Mouse (Mus musculus) intestine, postnatal 0 days (tissue): Measurements from ENCODE around the gene Platr17. TPM values are rescaled to one million over a fixed set of nuclear protein-coding genes. Genes with fewer than 3 reads are reported as not detected.

Source experiments
- ATAC-seq: fragments of 200-750 bp; cut with Nextera tagmentation; 2 replicates; pipeline ENCODE4 v1.8.0; 2017; ENCODE audit warnings: mild to moderate bottlenecking, moderate TSS enrichment, moderate library complexity
- H3K27ac ChIP-seq: fragments of 300-500 bp; sonication (generic); 2 replicates; pipeline ENCODE4 v1.5.1; 2014; ENCODE audit warnings: mild to moderate bottlenecking, low read depth, low read length, moderate library complexity
- H3K27me3 ChIP-seq: fragments of 300-500 bp; sonication (generic); replicated peaks from 2 replicates; pipeline ENCODE4 v1.6.1; 2014; ENCODE audit warnings: low read length, mixed read lengths; ENCODE audit not compliant: control insufficient read depth, insufficient read depth
- H3K36me3 ChIP-seq: fragments of 300-500 bp; sonication (generic); 2 replicates; pipeline ENCODE4 v1.6.1; 2014; ENCODE audit warnings: mild to moderate bottlenecking, moderate library complexity; ENCODE audit not compliant: control insufficient read depth, insufficient read depth
- H3K4me1 ChIP-seq: fragments of 300-500 bp; sonication (generic); replicated peaks from 2 replicates; pipeline ENCODE4 v1.6.1; 2014; ENCODE audit warnings: antibody characterized with exemption, low read length, mixed read lengths; ENCODE audit not compliant: control insufficient read depth, insufficient read depth
- H3K4me2 ChIP-seq: fragments of 300-500 bp; sonication (generic); replicated peaks from 2 replicates; pipeline ENCODE4 v1.6.1; 2014; ENCODE audit warnings: low read depth, mild to moderate bottlenecking, moderate library complexity
- H3K4me3 ChIP-seq: fragments of 300-500 bp; sonication (generic); 2 replicates; pipeline ENCODE4 v1.5.1; 2014; ENCODE audit warnings: low read depth, low read length
- H3K9ac ChIP-seq: fragments of 300-500 bp; sonication (generic); 2 replicates; pipeline ENCODE4 v1.6.1; 2014; ENCODE audit warnings: mild to moderate bottlenecking, low read depth, low read length
- H3K9me3 ChIP-seq: fragments of 300-500 bp; sonication (generic); 2 replicates; pipeline ENCODE4 v1.6.1; 2016; ENCODE audit warnings: mixed run types; ENCODE audit not compliant: control insufficient read depth
- CTCF ChIP-seq: sonication (generic); IDR thresholded peaks from 2 replicates; pipeline ENCODE4 v1.5.1; 2016; ENCODE audit warnings: low read depth, mild to moderate bottlenecking, control low read depth, antibody characterized with exemption, moderate library complexity
- WGBS: fragments of 180-500 bp; shearing (Covaris S2); extraction: QIAGEN DNeasy Blood & Tissue Kit; methylation state at CpG from one replicate; pipeline ENCODE4 v1.1.7; 2014; 5-methylcytosine and 5-hydroxymethylcytosine counted together
- polyA plus RNA-seq: library from polyadenylated mRNA; unstranded; fragments of >200 nt; fragmentation: Nextera tagmentation; extraction: Ambion mirVana; gene quantifications from 2 replicates; pipeline ENCODE4 v1.2.1, GENCODE M21; 2015

The Platr17 gene
- polyA plus RNA-seq, 1 experiment from 2014 or later: 0.25 TPM

DNA sequence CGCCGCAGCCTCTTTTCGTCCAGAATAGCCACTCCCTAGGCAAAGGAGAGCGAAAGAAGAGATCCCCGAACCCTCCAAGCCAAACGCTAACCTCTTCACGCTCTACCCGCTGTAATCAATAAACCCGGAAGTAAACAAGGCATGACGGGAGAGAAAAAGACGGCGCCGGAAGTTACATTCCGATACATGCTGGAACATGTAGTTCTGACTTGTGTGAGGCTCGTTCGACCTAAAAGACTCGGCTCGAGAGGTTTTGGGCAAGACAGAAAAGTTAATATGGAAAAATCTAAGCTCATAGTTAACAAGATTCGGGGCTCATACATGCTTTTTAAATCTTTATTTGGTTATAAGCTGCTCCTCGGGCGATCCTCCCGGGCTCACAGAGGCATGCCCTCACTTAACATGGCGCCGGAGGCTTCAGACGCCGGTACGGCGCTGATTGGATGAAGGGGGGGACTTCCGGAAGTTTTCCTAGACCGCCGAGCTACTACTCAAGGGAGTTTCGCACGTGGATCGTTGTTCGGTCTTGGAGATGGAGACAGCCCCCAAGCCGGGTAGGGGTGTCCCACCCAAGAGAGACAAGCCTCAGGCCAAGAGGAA, 35.4 kb downstream of the Platr17 start, which contains the start of the genes Pfdn6 and Wdr46:
Pfdn6 (minus strand) TSS at position 138 of the 600 bp plus-strand sequence.
Wdr46 (plus strand) TSS at position 455 of the 600 bp plus-strand sequence.
- Histone ChIP-seq H3K4me2 (peak within 1 kb of the TSS; percentile 83), H3K27ac (no peak within 1 kb of the TSS), H3K9ac (peak within 1 kb of the TSS; percentile 79), H3K9me3 (no peaks in the 10 kb centered on the region), H3K4me3 (peak within 1 kb of the TSS; percentile 57), H3K36me3 (peaks cover 29% of the 10 kb centered on the region), H3K27me3 (no peaks in the 10 kb centered on the region), H3K4me1 (peaks cover 4% of the 10 kb centered on the region; the same call in 1 of the 2 replicates)
- peak; percentile 87 for ATAC-seq
- no peak for TF ChIP-seq CTCF
- WGBS: 0% methylated on average over 36 of the region's 36 CpGs

DNA sequence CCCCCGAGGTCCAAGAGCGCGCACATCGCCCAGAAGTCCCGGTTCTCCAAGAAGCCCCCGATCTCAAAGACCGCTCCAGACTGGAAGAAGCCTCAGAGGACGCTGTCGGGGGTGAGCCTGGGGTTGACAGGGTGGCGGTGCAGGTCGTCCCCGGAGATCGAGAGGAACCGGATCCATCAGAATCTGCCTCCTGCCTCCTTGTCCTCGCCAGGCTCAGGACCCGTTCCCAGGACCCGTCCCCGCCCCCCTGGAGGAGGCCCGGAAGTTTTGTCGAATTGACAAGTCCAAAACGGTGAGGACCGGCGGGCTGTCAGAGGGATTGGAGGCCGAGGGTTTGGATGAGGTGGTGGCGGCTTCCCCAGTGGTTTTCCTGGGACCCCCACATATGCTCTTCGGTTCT, 36.0 kb downstream of the Platr17 start:
- Histone ChIP-seq H3K4me1 (peaks cover 4% of the 10 kb centered on the region; the same call in 1 of the 2 replicates), H3K27ac (no peak overlapping the region), H3K27me3 (no peaks in the 10 kb centered on the region), H3K9me3 (no peaks in the 10 kb centered on the region), H3K4me2 (peak overlapping the region; percentile 83), H3K9ac (peak overlapping the region; percentile 79), H3K4me3 (peak overlapping the region; percentile 57), H3K36me3 (peaks cover 25% of the 10 kb centered on the region)
- no peak for ATAC-seq
- WGBS: 3% methylated on average over 26 of the region's 26 CpGs
- no peak for TF ChIP-seq CTCF

DNA sequence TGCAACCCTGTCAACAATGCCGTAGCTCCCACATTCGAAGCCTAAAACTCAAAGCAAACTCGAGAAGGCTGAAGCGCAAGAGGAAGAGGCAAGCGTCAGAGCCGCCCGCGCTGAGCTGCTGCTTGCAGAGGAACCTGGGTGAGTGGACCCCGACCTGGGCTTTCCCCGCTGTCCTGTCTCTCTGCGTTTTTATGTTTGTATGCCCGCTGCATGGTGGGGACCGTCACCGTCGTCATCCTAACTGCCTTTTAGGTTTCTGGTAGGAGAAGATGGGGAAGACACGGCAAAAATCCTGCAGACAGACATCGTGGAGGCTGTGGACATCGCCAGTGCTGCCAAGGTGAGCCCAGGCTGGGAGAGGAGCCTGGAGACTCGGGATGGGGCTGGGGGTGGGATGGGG, 36.4 kb downstream of the Platr17 start:
- Histone ChIP-seq H3K4me2 (peak overlapping the region; percentile 83), H3K27me3 (no peaks in the 10 kb centered on the region), H3K27ac (no peak overlapping the region), H3K4me1 (peaks cover 4% of the 10 kb centered on the region; the same call in 1 of the 2 replicates), H3K9me3 (no peaks in the 10 kb centered on the region), H3K9ac (peak overlapping the region; percentile 79), H3K36me3 (peaks cover 29% of the 10 kb centered on the region), H3K4me3 (peak overlapping the region; percentile 57)
- 43% methylated on average over 19 of the region's 19 CpGs for WGBS
- no peak for TF ChIP-seq CTCF
- no peak for ATAC-seq

DNA sequence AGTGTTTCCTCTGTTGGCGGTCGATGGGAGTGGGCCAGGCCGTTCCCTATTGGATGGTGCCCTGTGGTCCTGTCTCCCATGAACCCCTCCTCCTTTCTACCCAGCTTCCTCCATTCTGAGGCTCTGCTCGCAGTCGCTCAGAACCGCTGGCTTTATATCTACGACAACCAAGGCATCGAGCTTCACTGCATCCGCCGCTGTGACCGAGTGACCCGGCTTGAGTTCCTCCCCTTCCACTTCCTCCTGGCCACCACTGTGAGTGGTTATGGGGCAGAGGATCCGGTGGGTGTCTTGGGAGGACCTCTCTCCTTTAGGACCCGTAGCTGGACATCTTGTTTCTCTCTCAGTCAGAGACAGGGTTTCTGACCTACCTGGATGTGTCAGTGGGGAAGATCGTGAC, 38.5 kb downstream of the Platr17 start:
- ATAC-seq: no peak
- Histone ChIP-seq H3K4me1 (peaks cover 4% of the 10 kb centered on the region; the same call in 1 of the 2 replicates), H3K9me3 (no peaks in the 10 kb centered on the region), H3K4me2 (no peak overlapping the region), H3K27me3 (no peaks in the 10 kb centered on the region), H3K4me3 (no peak overlapping the region), H3K36me3 (peaks cover 33% of the 10 kb centered on the region), H3K9ac (no peak overlapping the region), H3K27ac (no peak overlapping the region)
- 94% methylated on average over 15 of the region's 15 CpGs for WGBS
- no peak for TF ChIP-seq CTCF

DNA sequence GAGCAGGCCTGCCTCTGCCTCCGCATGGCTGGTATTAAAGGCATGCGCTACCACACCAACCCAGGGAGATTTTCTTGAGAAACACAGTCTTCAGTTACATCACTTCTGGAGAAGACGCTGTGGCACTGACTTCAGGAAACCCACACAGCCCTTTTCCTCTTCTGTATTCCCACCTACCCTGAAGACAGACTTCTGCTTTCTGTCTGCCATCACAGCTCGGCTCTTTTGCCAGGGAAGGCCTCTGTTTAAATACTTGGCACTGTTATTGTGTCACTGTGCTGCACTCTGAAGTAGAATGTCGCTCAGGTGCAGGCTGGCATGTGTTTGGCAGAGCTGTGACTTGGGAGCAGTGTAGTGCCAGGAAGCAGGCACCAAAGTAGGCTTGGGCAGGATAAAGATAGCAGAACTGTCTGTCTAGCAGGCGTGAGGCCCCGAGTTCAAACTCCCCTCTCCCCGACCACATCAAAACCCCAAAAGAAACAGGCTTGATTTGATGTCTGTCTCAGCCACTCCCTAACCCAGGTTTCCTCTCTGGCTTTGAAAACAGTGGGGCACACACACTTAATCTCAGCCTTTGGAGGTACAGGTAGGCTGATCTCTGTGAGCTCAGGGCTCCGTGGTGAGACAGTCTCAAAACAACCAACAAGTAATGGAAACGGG, 42.6 kb downstream of the Platr17 start:
- Histone ChIP-seq H3K9me3 (no peaks in the 10 kb centered on the region), H3K9ac (no peak overlapping the region), H3K4me2 (no peak overlapping the region), H3K27me3 (no peaks in the 10 kb centered on the region), H3K4me1 (no peaks in the 10 kb centered on the region; the same call in 1 of the 2 replicates), H3K36me3 (peaks cover 37% of the 10 kb centered on the region), H3K27ac (no peak overlapping the region), H3K4me3 (no peak overlapping the region)
- TF ChIP-seq CTCF: no peak
- no peak for ATAC-seq
- 80% methylated on average over 10 of the region's 10 CpGs for WGBS

DNA sequence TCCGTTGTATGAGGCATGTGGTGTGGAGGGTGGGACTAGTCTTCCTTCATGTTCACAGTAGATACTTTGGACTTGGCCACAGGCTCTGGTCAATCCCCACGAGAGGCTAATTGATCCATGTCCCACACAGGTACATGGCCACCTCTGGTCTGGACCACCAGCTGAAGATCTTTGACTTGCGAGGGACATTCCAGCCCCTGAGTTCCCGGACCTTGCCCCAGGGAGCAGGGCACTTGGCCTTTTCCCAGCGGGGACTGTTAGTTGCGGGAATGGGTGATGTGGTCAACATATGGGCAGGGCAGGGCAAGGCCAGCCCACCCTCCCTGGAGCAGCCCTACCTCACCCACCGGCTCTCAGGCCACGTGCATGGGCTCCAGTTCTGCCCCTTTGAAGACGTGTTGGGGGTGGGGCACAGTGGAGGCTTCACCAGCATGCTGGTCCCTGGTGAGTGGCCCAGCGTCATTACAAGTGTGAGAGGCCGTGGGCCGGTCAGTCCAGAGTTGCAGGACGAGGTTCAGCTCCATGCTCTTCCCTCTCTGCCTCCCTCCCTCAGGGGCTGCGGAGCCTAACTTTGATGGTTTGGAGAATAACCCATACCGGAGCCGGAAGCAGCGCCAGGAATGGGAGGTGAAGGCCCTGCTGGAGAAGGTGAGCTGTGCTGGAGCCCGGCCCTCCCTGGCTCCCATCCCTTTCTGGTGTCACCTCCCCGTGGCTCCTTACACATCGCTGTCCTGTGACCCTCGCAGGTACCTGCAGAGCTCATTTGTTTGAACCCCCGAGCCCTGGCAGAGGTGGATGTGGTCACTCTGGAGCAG, 43.4 kb downstream of the Platr17 start:
- H3K36me3 ChIP-seq: peaks cover 38% of the 10 kb centered on the region
- no peak overlapping the region for H3K4me3 ChIP-seq
- peak overlapping the region; percentile 95 for H3K4me2 ChIP-seq
- ATAC-seq: no peak
- H3K27ac ChIP-seq: no peak overlapping the region
- no peak overlapping the region for H3K9ac ChIP-seq
- no peak for TF ChIP-seq CTCF
- H3K4me1 ChIP-seq: no peaks in the 10 kb centered on the region; the same call in 1 of the 2 replicates
- H3K27me3 ChIP-seq: no peaks in the 10 kb centered on the region
- H3K9me3 ChIP-seq: no peaks in the 10 kb centered on the region
- 75% methylated on average over 22 of the region's 22 CpGs for WGBS
